Mouse (Mus musculus) limb, embryonic 11.5 days (tissue): ENCODE results near the gene Cops3. TPM values are rescaled to one million over a fixed set of nuclear protein-coding genes. Genes with fewer than 3 reads are reported as not detected.

Experiments
- ATAC-seq: fragments of 200-750 bp; cut with Nextera tagmentation; 2 replicates; pipeline ENCODE4 v1.8.0; 2017; ENCODE audit warnings: low read depth; ENCODE audit not compliant: insufficient number of reproducible peaks, low FRiP score, low TSS enrichment
- DNase-seq: peaks from one replicate; pipeline ENCODE4 v3.0.0-alpha.2; 2015; ENCODE audit warnings: low spot score
- H3K27ac ChIP-seq: fragments of 300-500 bp; sonication (generic); replicated peaks from 2 replicates; pipeline ENCODE4 v1.5.1; 2014; ENCODE audit warnings: low read depth, mild to moderate bottlenecking, low read length
- H3K27me3 ChIP-seq: fragments of 300-500 bp; sonication (generic); 2 replicates; pipeline ENCODE4 v1.6.1; 2014; ENCODE audit warnings: mild to moderate bottlenecking, low read length, mixed read lengths; ENCODE audit not compliant: control insufficient read depth, insufficient read depth
- H3K36me3 ChIP-seq: fragments of 300-500 bp; sonication (generic); 2 replicates; pipeline ENCODE4 v1.6.1; 2014; ENCODE audit warnings: mild to moderate bottlenecking, low read length, moderate library complexity, mixed read lengths; ENCODE audit not compliant: control insufficient read depth, insufficient read depth
- H3K4me1 ChIP-seq: fragments of 300-500 bp; sonication (generic); 2 replicates; pipeline ENCODE4 v1.6.1; 2014; ENCODE audit warnings: low read length, mixed read lengths; ENCODE audit not compliant: control insufficient read depth, insufficient read depth
- H3K4me2 ChIP-seq: fragments of 300-500 bp; sonication (generic); 2 replicates; pipeline ENCODE4 v1.6.1; 2014; ENCODE audit warnings: low read depth, mild to moderate bottlenecking, moderate library complexity; ENCODE audit not compliant: severe bottlenecking
- H3K4me3 ChIP-seq: fragments of 300-500 bp; sonication (generic); 2 replicates; pipeline ENCODE4 v1.5.1; 2014; ENCODE audit warnings: low read depth, low read length
- H3K9ac ChIP-seq: fragments of 300-500 bp; sonication (generic); 2 replicates; pipeline ENCODE4 v1.6.1; 2014; ENCODE audit warnings: mild to moderate bottlenecking, low read length
- H3K9me3 ChIP-seq: fragments of 300-500 bp; sonication (generic); 2 replicates; pipeline ENCODE4 v1.6.1; 2016; ENCODE audit warnings: low read length; ENCODE audit not compliant: control insufficient read depth
- WGBS: fragments of 180-500 bp; shearing (Covaris S2); extraction: QIAGEN DNeasy Blood & Tissue Kit; methylation state at CpG from one replicate; pipeline ENCODE4 v1.1.7; 2014; 5-methylcytosine and 5-hydroxymethylcytosine counted together
- polyA plus RNA-seq: library from polyadenylated mRNA; unstranded; fragments of >200 nt; fragmentation: Nextera tagmentation; extraction: Ambion mirVana; gene quantifications from 2 replicates; pipeline ENCODE4 v1.2.1, GENCODE M21; 2014

Cops3 gene
- polyA plus RNA-seq, 1 experiment from 2014 or later: 250 TPM

DNA sequence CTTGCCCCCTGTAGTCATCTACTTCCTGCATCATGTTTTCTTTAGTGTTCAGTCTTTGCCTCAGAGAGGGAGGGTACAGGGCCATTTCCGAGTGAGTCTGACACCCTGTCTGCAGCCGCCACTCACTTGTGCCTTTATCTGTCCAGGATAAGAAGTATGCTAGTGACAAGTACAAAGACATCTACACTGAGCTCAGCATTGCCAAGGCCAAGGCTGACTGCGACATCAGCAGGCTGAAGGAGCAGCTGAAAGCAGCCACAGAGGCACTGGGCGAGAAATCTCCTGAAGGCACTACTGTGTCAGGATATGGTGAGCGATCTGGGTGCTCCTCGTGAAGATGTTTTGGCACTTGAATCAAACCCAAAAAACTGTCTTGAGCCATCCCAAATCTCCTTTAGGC lies 69.9 kb downstream of the Cops3 start:
- no peak for ATAC-seq
- whole genome bisulfite sequencing: 90% methylated on average over 6 of the region's 6 CpGs
- H3K27me3 ChIP-seq: no peaks in the 10 kb centered on the region

DNA sequence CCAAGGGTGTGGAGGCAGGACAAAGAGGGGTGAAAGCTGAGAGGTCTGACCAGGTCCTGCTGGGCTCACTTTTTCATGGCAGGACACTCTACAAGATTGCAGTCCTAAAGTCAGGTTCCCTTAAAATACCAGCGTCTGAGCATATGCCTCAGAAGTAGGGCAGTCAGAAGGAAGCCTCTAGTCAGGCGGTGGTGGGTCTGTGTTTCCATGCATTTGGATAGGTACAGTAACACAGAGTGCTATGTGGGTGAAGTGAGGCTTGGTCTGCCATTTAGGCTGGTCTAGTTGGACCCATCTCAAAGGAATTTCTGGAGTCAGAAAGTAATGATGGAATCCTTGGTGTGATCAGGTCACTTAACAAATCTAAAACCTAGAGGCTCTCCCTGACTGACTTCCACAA lies 70.3 kb downstream of the Cops3 start:
- Histone ChIP-seq H3K9ac (no peak overlapping the region), H3K4me3 (no peak overlapping the region), H3K4me2 (no peak overlapping the region), H3K36me3 (peaks cover 28% of the 10 kb centered on the region), H3K4me1 (no peaks in the 10 kb centered on the region), H3K27me3 (no peaks in the 10 kb centered on the region), H3K27ac (no peak overlapping the region), H3K9me3 (no peaks in the 10 kb centered on the region)
- 98% methylated on average over 2 of the region's 2 CpGs for WGBS
- DNase-seq (no peak), ATAC-seq (no peak)

More for the DNA sequence above, 69.9 kb downstream of the Cops3 start:
- Histone ChIP-seq H3K27ac (no peak overlapping the region), H3K4me3 (no peak overlapping the region), H3K9me3 (no peaks in the 10 kb centered on the region), H3K9ac (no peak overlapping the region), H3K36me3 (peaks cover 28% of the 10 kb centered on the region), H3K4me2 (no peak overlapping the region), H3K4me1 (no peaks in the 10 kb centered on the region)
- DNase-seq: no peak

Other genes starting within 250 kb of the Cops3 start
- not detected in 2 replicates for gene Olfr223, start 246.5 kb downstream of the Cops3 start, polyA plus RNA-seq
- 71.1 and 78.9 TPM in 2 replicates for gene Mprip, start 178.5 kb downstream of the Cops3 start, polyA plus RNA-seq
- 1.3 and 2.4 TPM in 2 replicates for gene Pld6, start 52.2 kb downstream of the Cops3 start, polyA plus RNA-seq
- gene Flcn, start 29.8 kb downstream of the Cops3 start, polyA plus RNA-seq: 32.0 and 33.7 TPM in 2 replicates
- gene Nt5m, start 391 bp downstream of the Cops3 start, polyA plus RNA-seq: 36.1 and 37.2 TPM in 2 replicates
- 44.9 and 45.5 TPM in 2 replicates for gene Med9, start 108.4 kb upstream of the Cops3 start, polyA plus RNA-seq
- 1.1 and 1.2 TPM in 2 replicates for gene Rasd1, start 125.1 kb upstream of the Cops3 start, polyA plus RNA-seq
- 4.9 and 6.1 TPM in 2 replicates for gene Pemt, start 206.7 kb upstream of the Cops3 start, polyA plus RNA-seq